Mouse (Mus musculus) macrophage (primary cell): ENCODE results near the gene Gm4175. TPM values are rescaled to one million over a fixed set of nuclear protein-coding genes. Genes with fewer than 3 reads are reported as not detected.
"Not testable (repeated sequence)": the region's sequence is repeated elsewhere in the genome, so short reads cannot be mapped to it uniquely, and the experiment has no call there.

Experiments
- H3K27ac ChIP-seq: fragments of 350-480 bp; formaldehyde crosslinking; 2 replicates; pipeline ENCODE4 v1.9.0; 2021
- H3K36me3 ChIP-seq: fragments of 350-480 bp; formaldehyde crosslinking; 2 replicates; pipeline ENCODE4 v1.9.0; 2021; ENCODE audit errors: inconsistent target
- H3K4me3 ChIP-seq: fragments of 350-480 bp; formaldehyde crosslinking; 2 replicates; pipeline ENCODE4 v1.9.0; 2021; ENCODE audit errors: inconsistent target
- H3K79me2 ChIP-seq: fragments of 350-480 bp; formaldehyde crosslinking; 2 replicates; pipeline ENCODE4 v1.9.0; 2021; ENCODE audit errors: inconsistent target
- WGBS: methylation state at CpG from one replicate; pipeline ENCODE4 v1.1.7; 2026; ENCODE audit warnings: inconsistent platforms; ENCODE audit not compliant: missing documents; 5-methylcytosine and 5-hydroxymethylcytosine counted together
- polyA plus RNA-seq: library from polyadenylated mRNA; stranded (reverse); fragments of 250-400 nt; gene quantifications from 3 replicates; pipeline ENCODE4 v1.2.4, GENCODE M21; 2018; ENCODE audit warnings: inconsistent platforms
- total RNA-seq, 78 experiments: library from RNA; depleted of rRNA; stranded (reverse); fragments of 250-400 nt; gene quantifications; 1 replicate in 9 of 78; 2 replicates in 24 of 78; 3 replicates in 43 of 78; 4 replicates in 2 of 78; pipeline ENCODE4 v1.2.4; 2018; ENCODE audit warnings: inconsistent platforms in 56 of 78

Gm4175 gene
- not detected for total RNA-seq (2018; cell fraction: chromatin; rRNA removed)
- total RNA-seq (2018; cell fraction: cytosol; rRNA removed), result not detected
- total RNA-seq (2018; cell fraction: nucleus; rRNA removed), result not detected
- not detected in 3 replicates for polyA plus RNA-seq

- not testable (repeated sequence) for H3K4me3 ChIP-seq, H3K27ac ChIP-seq, H3K79me2 ChIP-seq, H3K36me3 ChIP-seq
- no CpG with 5 or more reads among the region's 5 CpGs for whole genome bisulfite sequencing
Measured at GRCm38 (mm10) chr7:21761375-21761774, at the start of gene Gm4175. TSS of gene Gm4175 (minus strand) at chr7:21761475.

- WGBS, result no CpG with 5 or more reads among the region's 3 CpGs
- H3K27ac ChIP-seq, H3K4me3 ChIP-seq, H3K36me3 ChIP-seq, H3K79me2 ChIP-seq: not testable (repeated sequence)
Measured at GRCm38 (mm10) chr7:21796628-21797027, 35.4 kb upstream of the Gm4175 start, which contains the start of gene Gm4177. TSS of gene Gm4177 (minus strand) at chr7:21796728.

Other genes starting within 250 kb of the Gm4175 start
- not detected in 3 replicates for gene Vmn1r130, start 249.7 kb downstream of the Gm4175 start, polyA plus RNA-seq
- gene Vmn1r131, start 215.4 kb downstream of the Gm4175 start, polyA plus RNA-seq, result not detected in 3 replicates
- gene Vmn1r132, start 147.4 kb downstream of the Gm4175 start, polyA plus RNA-seq, result not detected in 3 replicates
- not detected in 3 replicates for gene Gm4177, start 35.3 kb upstream of the Gm4175 start, polyA plus RNA-seq
- not detected in 3 replicates for gene Vmn1r135, start 70.9 kb upstream of the Gm4175 start, polyA plus RNA-seq
- gene Gm5725, start 82.8 kb upstream of the Gm4175 start, polyA plus RNA-seq, result not detected in 3 replicates
- gene Gm5891, start 159.8 kb upstream of the Gm4175 start, polyA plus RNA-seq, result not detected in 3 replicates
- gene Vmn1r137, start 233.1 kb upstream of the Gm4175 start, polyA plus RNA-seq, result not detected in 3 replicates